Mouse (Mus musculus) ovary, adult 18-20 months (tissue): ENCODE data around the gene Clip2.

Experiments used
- DNase-seq: peaks from one replicate; pipeline ENCODE4 v3.0.0; 2022; ENCODE audit warnings: low spot score, mixed read lengths

Clip2 gene

DNA sequence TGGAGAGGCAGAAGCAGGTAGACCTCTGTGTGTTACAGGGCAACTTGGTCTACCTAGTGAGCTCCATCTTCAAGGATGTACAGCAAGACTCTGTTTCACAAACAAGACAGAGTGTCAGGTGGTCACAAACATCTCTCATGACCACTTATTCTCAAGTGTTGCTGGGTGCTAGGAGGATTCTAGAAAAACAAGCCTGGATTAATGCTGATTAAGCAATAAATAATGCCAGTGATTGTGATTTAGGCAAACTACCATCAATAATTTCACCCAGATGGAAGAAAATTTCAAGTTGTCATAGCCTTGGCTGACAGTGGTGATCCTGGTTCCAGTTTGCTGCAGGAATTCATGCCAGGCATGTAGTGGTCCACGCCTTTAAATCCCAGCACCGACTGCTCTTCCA is 12.0 kb upstream of the Clip2 start:
- no peak for DNase-seq

DNA sequence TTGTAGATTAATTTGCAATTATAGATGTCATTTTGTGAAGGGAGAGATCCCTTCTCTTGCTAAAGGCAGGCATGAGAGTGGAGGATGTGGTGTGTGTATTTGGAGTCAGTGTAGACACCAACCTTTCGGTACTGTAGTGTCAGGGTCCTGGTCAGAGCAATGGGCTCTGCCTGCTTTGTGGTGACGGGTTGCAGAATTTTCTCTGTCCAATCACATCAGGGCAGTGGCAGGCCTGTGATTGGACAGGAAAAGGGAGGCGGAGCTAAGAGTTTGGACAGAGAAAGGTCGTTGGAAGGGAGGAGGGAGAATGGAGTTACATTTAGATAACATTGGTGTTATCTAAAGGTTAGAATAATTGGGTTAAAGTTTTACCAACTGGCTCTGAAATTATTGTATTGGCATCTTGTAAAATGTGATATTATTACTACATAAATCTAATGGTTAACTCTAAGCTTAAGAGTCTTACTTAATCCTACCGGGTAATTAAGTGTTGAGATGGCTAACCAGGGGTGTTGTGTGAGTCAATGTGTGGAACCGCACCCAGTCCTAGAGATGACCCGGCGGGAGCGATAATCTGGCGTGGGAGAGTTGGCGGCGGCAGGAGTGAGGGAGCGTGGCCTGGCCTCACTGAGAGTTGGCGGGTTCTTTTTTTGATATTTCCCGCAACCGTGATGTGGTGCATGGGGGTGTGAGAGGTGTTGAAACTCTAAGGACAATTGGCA is 8.4 kb upstream of the Clip2 start:
- DNase-seq, result no peak

DNA sequence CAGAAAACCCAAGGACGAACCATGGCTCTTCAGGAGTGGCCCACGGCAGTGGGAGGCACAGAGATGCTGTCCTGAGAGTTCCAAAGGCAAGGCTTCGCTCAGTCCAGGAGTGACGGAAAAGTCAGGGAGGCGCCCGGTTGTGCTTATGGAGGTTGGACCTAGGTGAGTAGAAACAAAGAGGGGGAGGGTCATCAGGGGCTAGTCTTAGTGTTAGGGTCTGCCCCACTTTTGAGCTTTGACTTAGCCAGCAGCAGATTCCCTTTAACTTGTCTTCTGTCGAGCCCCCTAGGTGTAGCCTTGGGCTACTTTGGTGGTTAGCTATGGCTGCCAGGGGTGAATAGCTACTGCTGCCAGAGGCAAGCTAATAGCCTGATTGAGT is 7.8 kb upstream of the Clip2 start, which contains the start of gene Syna:
Syna (minus strand) TSS at position 101 of the 379 bp plus-strand sequence.
- DNase-seq, result no peak

- peak; percentile 71 for DNase-seq
These were observed 3.4 kb upstream of the Clip2 start for GRCm38 (mm10) chr5:134555463-134556164.

GRCm38 (mm10) chr5:134553951-134554546 is 1.8 kb upstream of the Clip2 start:
- no peak for DNase-seq

- peak; percentile 15 for DNase-seq
These were observed 763 bp downstream of the Clip2 start for GRCm38 (mm10) chr5:134551233-134552109.

GRCm38 (mm10) chr5:134550836-134551232 is 1.4 kb downstream of the Clip2 start:
- no peak for DNase-seq

DNA sequence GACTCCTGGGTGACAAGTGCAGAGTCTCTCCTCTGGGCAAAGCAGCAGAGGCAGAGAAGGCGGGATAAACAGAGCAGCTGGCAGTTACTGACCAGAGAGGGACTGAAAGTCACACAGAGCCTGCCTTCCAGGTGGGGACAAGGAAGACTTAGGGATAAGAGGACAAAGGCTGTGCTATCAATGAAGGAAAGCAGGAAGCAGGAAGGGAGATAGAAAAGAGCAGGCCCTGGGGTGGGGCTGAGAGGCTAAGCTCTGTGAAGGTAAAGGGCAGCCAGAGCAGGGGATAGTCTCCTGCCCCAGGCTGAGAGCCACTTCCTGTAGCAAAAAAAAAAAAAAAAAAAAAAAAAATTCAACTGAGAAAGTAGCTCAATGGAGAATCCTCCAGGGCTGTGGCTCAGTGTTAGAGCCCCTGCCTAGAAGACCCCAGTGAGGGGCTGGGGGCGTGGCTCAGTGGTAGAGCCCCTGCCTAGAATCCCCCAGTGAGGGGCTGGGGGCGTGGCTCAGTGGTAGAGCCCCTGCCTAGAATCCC is 2.5 kb downstream of the Clip2 start:
- no peak for DNase-seq

- DNase-seq, result no peak
These were observed 3.9 kb downstream of the Clip2 start for GRCm38 (mm10) chr5:134548306-134548705.

DNA sequence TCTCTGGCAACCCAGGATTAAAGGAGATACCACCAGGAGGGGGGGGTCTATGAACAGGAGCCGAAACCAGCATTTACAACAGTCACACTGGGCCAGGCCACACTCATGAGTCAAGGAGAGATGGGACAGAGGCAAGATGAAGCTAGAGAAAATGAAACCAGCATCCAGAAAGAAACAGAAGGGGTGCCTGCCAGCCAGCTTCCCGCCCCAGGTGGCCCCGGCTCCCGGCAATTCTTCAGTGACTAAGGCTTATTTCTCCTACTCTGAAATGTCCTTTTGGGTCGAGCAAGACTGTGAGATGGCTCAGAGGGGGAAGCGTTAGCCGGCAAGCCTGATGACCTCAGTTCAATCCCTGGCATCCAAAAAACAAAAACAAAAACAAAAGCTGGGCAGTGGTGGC is 5.4 kb downstream of the Clip2 start:
- no peak for DNase-seq

DNA sequence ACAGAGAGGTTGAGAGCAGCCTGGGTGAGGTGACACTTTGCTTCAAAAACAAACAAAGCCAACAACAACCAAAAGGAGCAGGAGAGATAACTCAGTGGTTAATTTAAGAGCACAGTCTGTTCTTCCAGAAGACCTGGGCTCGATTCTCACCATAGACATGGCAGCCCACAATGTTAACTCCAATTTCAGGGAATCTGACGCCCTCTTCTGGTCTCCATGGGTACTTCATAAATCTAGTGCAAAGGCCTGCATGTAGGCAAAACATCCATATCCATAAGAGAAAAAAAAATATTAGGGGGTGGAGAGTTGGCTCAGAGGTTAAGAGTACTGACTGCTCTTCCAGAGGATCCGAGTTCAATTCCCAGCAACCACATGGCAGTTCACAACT is 7.0 kb downstream of the Clip2 start:
- DNase-seq, result no peak

DNA sequence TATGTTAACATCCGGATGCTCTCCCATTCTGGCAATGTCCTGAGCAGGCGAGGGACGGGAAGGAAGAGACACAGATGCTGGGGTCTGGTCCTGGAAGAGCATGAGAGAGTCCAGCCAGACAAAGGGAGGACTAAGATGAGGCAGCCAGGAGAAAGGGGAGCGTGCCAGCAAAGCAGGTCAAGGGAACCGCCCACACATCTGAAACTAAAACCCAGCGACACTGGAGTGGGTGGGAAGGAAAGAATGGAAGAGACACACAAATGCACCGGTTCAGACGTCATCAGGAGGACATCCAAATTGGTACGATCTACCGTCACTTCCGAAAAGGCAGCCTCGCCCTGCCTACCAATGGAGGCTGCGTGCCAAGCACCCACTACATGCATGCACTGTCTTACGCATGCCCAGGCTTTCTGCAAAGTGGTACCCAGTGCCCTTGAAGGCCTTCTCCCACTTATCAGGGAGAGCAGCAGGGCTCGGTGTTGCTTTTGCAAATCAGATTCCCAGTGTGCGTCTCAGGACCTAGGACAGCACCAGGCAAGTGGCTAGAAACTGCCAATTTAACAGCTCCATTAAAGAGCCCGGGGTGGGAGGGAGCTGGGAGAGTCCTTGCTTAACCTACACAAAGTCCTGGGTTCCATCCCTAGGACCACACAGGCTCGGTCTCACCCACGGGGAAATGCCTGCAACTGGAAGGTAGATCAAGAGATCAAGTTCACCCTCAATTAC is 7.6 kb downstream of the Clip2 start:
- DNase-seq, result no peak

DNA sequence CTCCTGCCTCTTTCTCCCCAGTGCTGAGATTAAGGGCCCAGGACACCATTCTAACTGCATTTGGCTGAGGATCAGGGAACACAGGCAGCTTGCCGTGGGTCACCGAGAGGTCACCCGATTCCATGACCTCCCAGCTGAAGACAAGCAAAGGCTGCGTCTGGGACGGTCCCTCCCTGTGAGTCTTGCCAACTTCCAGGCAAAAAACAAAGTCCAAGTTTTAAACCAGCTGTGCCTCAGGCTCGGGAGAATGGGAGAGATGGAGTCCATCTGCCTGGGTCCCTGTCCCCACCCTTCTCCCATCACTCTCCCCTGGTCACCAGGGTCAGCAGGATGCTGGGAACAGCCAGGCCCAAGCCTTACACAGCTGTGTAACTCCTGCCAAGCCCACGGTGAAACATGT is 10.6 kb downstream of the Clip2 start:
- peak; percentile 32 for DNase-seq

GRCm38 (mm10) chr5:134540881-134541280 is 11.4 kb downstream of the Clip2 start:
- DNase-seq, result no peak

GRCm38 (mm10) chr5:134539891-134540290 is 12.3 kb downstream of the Clip2 start:
- peak; percentile 25 for DNase-seq

- DNase-seq, result no peak
These were observed 16.2 kb downstream of the Clip2 start for GRCm38 (mm10) chr5:134536036-134536435.

- no peak for DNase-seq
These were observed 19.8 kb downstream of the Clip2 start for GRCm38 (mm10) chr5:134532417-134532816.

DNA sequence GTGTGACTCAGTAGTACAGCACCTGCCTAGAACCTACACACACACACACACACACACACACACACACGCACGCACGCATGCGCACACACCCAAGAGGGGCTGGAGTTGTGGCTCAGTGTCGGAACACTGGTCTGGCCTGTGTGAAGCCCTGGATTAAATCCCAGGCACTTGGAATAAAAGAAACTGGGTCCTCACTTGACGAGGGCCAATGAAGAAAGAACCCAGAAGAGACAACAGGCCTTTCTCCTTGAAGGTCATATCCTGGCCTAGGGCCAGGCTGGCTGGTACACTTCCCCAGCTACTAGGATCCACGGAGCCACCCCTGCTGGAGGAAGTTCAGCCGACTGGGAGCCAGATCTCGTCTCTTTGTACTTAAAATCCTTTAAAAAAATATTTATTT is 20.6 kb downstream of the Clip2 start:
- DNase-seq, result no peak

- DNase-seq, result no peak
These were observed 21.4 kb downstream of the Clip2 start for GRCm38 (mm10) chr5:134530830-134531229.

- no peak for DNase-seq
These were observed 23.7 kb downstream of the Clip2 start for GRCm38 (mm10) chr5:134528488-134528887.

DNA sequence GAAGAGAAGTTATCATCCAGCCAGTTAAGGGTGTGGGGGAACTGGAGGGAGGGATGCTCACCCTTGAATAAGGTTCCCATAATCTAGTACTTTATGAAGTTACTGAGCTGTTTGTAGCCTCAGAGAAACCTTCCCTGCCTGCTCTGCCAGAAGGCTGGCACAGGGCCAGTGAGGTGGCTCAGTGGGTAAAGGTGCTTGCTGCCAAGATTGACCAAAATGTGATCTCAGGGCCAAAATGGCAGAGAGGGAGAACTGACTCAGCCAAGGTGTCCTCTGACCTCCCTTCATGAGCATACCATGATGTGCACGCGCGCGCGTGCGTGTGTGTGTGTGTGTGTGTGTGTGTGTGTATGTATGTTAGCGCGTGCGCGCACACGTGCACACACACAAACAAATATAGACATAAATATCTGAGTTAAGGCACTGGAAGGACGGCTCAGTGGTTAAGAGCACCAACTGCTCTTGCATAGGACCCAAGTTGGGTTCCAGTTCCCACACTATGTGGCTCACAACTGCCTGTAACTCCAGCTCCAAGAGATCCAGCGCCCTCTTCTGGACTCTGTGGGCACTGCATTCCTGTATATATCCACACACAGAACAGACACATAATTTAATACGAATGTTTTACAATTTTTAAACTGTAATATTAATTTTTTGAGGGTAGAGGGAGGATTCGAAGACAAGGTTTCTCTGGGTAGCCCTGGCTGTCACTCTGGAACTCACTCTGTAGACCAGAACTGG is 26.1 kb downstream of the Clip2 start:
- DNase-seq, result no peak
